Mouse (Mus musculus): ENCODE results near the gene Barhl1. TPM values are rescaled to one million over a fixed set of nuclear protein-coding genes. Genes with fewer than 3 reads are reported as not detected.
A peak's percentile ranks its signal among the peaks of the same experiment; 100 is the strongest.

Gene Barhl1
- polyA plus RNA-seq, 1 experiment, result 0.05 TPM

GRCm38 (mm10) chr2:28867495-28867894, 49.0 kb downstream of the Barhl1 start:
- no peak for DNase-seq
- 69% methylated on average over 7 of the region's 7 CpGs for WGBS
- Histone ChIP-seq H3K4me3 (ENCODE audit: insufficient read depth, low read depth, low read length) (no peak overlapping the region), H3K36me3 (ENCODE audit: control insufficient read depth, insufficient read depth, low read length) (peaks cover 2% of the 10 kb centered on the region; the same call in 1 of the 2 replicates), H3K27me3 (replicated peaks; ENCODE audit: control insufficient read depth, insufficient read depth, low read length) (no peaks in the 10 kb centered on the region), H3K27ac (ENCODE audit: insufficient read depth, low read depth, low read length) (no peak overlapping the region), H3K4me1 (ENCODE audit: control insufficient read depth, insufficient read depth, low read length) (no peaks in the 10 kb centered on the region)
- TF ChIP-seq CTCF (conservative IDR thresholded peaks at IDR 0.05; ENCODE audit: insufficient read depth, insufficient read length, low read depth, low read length) (no peak), POLR2A (IDR thresholded peaks at IDR 0.05; ENCODE audit: low read depth, low read length) (no peak)

GRCm38 (mm10) chr2:28863857-28864256, 52.6 kb downstream of the Barhl1 start:
- Histone ChIP-seq H3K36me3 (ENCODE audit: control insufficient read depth, insufficient read depth, low read length) (peaks cover 2% of the 10 kb centered on the region; the same call in 1 of the 2 replicates), H3K4me3 (ENCODE audit: insufficient read depth, low read depth, low read length) (no peak overlapping the region), H3K4me1 (ENCODE audit: control insufficient read depth, insufficient read depth, low read length) (no peaks in the 10 kb centered on the region), H3K27ac (ENCODE audit: insufficient read depth, low read depth, low read length) (no peak overlapping the region), H3K27me3 (replicated peaks; ENCODE audit: control insufficient read depth, insufficient read depth, low read length) (no peaks in the 10 kb centered on the region)
- TF ChIP-seq POLR2A (IDR thresholded peaks at IDR 0.05; ENCODE audit: low read depth, low read length) (no peak), CTCF (conservative IDR thresholded peaks at IDR 0.05; ENCODE audit: insufficient read depth, insufficient read length, low read depth, low read length) (peak; percentile 43)
- no peak for DNase-seq

GRCm38 (mm10) chr2:28860678-28861423, 55.6 kb downstream of the Barhl1 start:
- TF ChIP-seq CTCF (conservative IDR thresholded peaks at IDR 0.05; ENCODE audit: insufficient read depth, insufficient read length, low read depth, low read length) (no peak), POLR2A (IDR thresholded peaks at IDR 0.05; ENCODE audit: low read depth, low read length) (no peak)
- 96% methylated on average over 8 of the region's 8 CpGs for WGBS
- no peak overlapping the region for H3K4me3 ChIP-seq (ENCODE audit: insufficient read depth, low read depth, low read length)
- DNase-seq, result no peak
- H3K36me3 ChIP-seq (ENCODE audit: control insufficient read depth, insufficient read depth, low read length), result peaks cover 2% of the 10 kb centered on the region; the same call in 1 of the 2 replicates
- no peaks in the 10 kb centered on the region for H3K27me3 ChIP-seq (replicated peaks; ENCODE audit: control insufficient read depth, insufficient read depth, low read length)
- H3K4me1 ChIP-seq (ENCODE audit: control insufficient read depth, insufficient read depth, low read length), result no peaks in the 10 kb centered on the region
- H3K27ac ChIP-seq (ENCODE audit: insufficient read depth, low read depth, low read length), result no peak overlapping the region

GRCm38 (mm10) chr2:28859303-28859702, 57.2 kb downstream of the Barhl1 start:
- Histone ChIP-seq H3K27ac (ENCODE audit: insufficient read depth, low read depth, low read length) (no peak overlapping the region), H3K36me3 (ENCODE audit: control insufficient read depth, insufficient read depth, low read length) (peaks cover 2% of the 10 kb centered on the region; the same call in 1 of the 2 replicates), H3K4me1 (ENCODE audit: control insufficient read depth, insufficient read depth, low read length) (no peaks in the 10 kb centered on the region), H3K4me3 (ENCODE audit: insufficient read depth, low read depth, low read length) (no peak overlapping the region), H3K27me3 (replicated peaks; ENCODE audit: control insufficient read depth, insufficient read depth, low read length) (no peaks in the 10 kb centered on the region)
- WGBS, result 91% methylated on average over 4 of the region's 4 CpGs
- no peak for DNase-seq
- no peak for TF ChIP-seq POLR2A (IDR thresholded peaks at IDR 0.05; ENCODE audit: low read depth, low read length)
- TF ChIP-seq CTCF (conservative IDR thresholded peaks at IDR 0.05; ENCODE audit: insufficient read depth, insufficient read length, low read depth, low read length), result no peak

Other genes starting within 250 kb of the Barhl1 start
- gene Spaca9, start 216.9 kb downstream of the Barhl1 start, polyA plus RNA-seq (2012; rRNA removed), result 1.4 and 1.5 TPM in 2 replicates
- gene Ak8, start 216.5 kb downstream of the Barhl1 start, polyA plus RNA-seq (2012; rRNA removed), result 0.34 and 0.36 TPM in 2 replicates
- 7.1 and 7.4 TPM in 2 replicates for gene Gtf3c4, start 76.3 kb downstream of the Barhl1 start, polyA plus RNA-seq (2012; rRNA removed)
- gene Ddx31, start 76.3 kb downstream of the Barhl1 start, polyA plus RNA-seq (2012; rRNA removed), result 2.6 and 3.4 TPM in 2 replicates
- 0.31 and 0.61 TPM in 2 replicates for gene Cfap77, start 138.4 kb upstream of the Barhl1 start, polyA plus RNA-seq (2012; rRNA removed)
- 5.6 and 6.5 TPM in 2 replicates for gene Ttf1, start 143.6 kb upstream of the Barhl1 start, polyA plus RNA-seq (2012; rRNA removed)
- 3.1 and 3.4 TPM in 2 replicates for gene Setx, start 207.5 kb upstream of the Barhl1 start, polyA plus RNA-seq (2012; rRNA removed)